Mouse (Mus musculus) hindbrain, postnatal 0 days (tissue): ENCODE data around the gene Flywch2. TPM values are rescaled to one million over a fixed set of nuclear protein-coding genes. Genes with fewer than 3 reads are reported as not detected.
A peak's percentile ranks its signal among the peaks of the same experiment; 100 is the strongest.

ENCODE experiments used
- ATAC-seq: fragments of 200-750 bp; cut with Nextera tagmentation; 2 replicates; pipeline ENCODE4 v1.8.0; 2017; ENCODE audit warnings: mild to moderate bottlenecking, moderate TSS enrichment, moderate library complexity
- DNase-seq: peaks from one replicate; pipeline ENCODE4 v3.0.0-alpha.2; 2015; ENCODE audit warnings: low spot score
- H3K27ac ChIP-seq: fragments of 300-500 bp; sonication (generic); 2 replicates; pipeline ENCODE4 v1.5.1; 2014; ENCODE audit warnings: mild to moderate bottlenecking
- H3K27me3 ChIP-seq: fragments of 300-500 bp; sonication (generic); 2 replicates; pipeline ENCODE4 v1.6.1; 2014; ENCODE audit warnings: low read length, mixed read lengths; ENCODE audit not compliant: insufficient read depth
- H3K36me3 ChIP-seq: fragments of 300-500 bp; sonication (generic); 2 replicates; pipeline ENCODE4 v1.6.1; 2014; ENCODE audit warnings: low read length, mixed read lengths; ENCODE audit not compliant: insufficient read depth
- H3K4me1 ChIP-seq: fragments of 300-500 bp; sonication (generic); 2 replicates; pipeline ENCODE4 v1.6.1; 2014; ENCODE audit warnings: antibody characterized with exemption, low read length, mixed read lengths; ENCODE audit not compliant: insufficient read depth
- H3K4me2 ChIP-seq: fragments of 300-500 bp; sonication (generic); 2 replicates; pipeline ENCODE4 v1.6.1; 2014; ENCODE audit warnings: low read depth, mild to moderate bottlenecking, low read length, moderate library complexity, mixed read lengths
- H3K4me3 ChIP-seq: fragments of 300-500 bp; sonication (generic); 2 replicates; pipeline ENCODE4 v1.5.1; 2014; ENCODE audit warnings: low read length
- H3K9ac ChIP-seq: fragments of 300-500 bp; sonication (generic); replicated peaks from 2 replicates; pipeline ENCODE4 v1.6.1; 2014; ENCODE audit warnings: mild to moderate bottlenecking, low read length, moderate library complexity, mixed read lengths
- H3K9me3 ChIP-seq: fragments of 300-500 bp; sonication (generic); 2 replicates; pipeline ENCODE4 v1.6.1; 2016; ENCODE audit warnings: low read length, mixed read lengths
- CTCF ChIP-seq: IDR thresholded peaks from 2 replicates; pipeline ENCODE4 v1.5.1; 2016; ENCODE audit warnings: antibody characterized with exemption, control low read depth, low read depth
- WGBS: fragments of 180-500 bp; shearing (Covaris S2); extraction: QIAGEN DNeasy Blood & Tissue Kit; methylation state at CpG from one replicate; pipeline ENCODE4 v1.1.7; 2014; 5-methylcytosine and 5-hydroxymethylcytosine counted together
- polyA plus RNA-seq: library from polyadenylated mRNA; unstranded; fragments of >200 nt; fragmentation: Nextera tagmentation; extraction: Ambion mirVana; gene quantifications from 2 replicates; pipeline ENCODE4 v1.2.1, GENCODE M21; 2015
- total RNA-seq: library from RNA; depleted of rRNA; stranded (reverse); fragments of >200 nt; gene quantifications from 2 replicates; pipeline ENCODE4 v1.2.3, GENCODE M21; 2014

The Flywch2 gene
- total and polyA plus RNA-seq, 2 experiments from 2014 or later: 83.8 to 123 TPM

DNA sequence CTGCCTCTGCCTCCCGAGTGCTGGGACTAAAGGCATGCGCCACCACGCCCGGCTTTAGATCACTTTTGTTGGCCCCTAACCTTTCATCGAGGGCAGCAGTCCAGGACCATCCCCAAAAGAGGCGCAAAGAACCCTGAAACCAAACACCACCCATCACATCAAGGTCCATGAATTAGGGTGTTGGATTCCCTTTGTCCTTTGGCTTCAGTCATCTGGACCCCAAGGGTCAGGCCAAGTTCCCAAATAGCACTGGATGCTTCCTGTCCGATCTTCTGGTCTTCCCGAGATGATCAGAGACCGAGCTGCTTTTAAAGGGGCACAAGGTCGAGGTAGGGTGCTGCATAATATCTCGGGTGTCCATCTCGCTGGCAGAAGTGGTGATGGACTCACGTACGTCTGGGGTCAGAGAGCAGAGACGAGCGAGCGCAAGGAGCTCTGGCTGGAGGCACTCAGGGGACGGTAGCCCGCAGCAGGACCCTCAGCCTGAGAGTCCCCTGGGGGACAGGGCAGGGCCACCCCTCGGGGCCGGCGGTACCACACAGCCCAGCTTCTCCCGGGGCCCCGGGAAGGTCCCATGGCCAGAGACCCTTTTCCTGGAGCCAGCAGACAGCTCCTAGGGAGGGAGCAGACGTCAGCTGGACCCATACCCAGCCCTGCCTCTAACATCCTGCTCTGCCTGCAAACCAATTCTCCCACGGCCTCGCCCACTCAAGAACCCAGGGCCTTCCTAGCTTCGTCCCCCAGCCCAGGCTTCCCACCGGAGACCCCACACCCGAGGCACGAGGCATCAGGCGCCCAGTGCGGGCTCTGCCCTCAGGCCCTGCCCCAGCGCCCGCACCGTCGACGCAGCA lies 44.3 kb downstream of the Flywch2 start:
- 0 out of 2 replicates have a peak overlapping the region, but pooled peaks have one; percentile 21 for H3K4me3 ChIP-seq

DNA sequence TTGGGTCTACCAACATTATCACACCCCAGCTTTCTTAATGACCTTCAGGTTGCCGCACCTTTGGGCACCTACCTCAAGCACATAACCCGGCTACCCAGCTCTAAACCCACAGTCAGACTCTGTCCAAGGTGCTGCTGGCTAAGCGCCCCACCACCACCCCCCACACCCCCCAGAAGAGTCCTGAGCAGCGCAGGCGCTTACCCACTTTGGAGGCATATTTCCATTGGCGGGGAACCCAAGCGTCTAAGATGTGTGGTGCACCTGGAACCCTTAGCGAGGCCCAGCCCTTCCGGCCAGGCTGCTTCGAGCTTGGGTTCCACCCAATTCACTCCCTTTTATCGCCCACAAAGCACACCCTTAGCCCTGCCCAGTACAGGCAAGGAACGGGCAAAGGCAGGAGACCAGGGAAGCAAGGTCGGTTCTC lies 45.3 kb downstream of the Flywch2 start, which contains the start of gene Paqr4:
TSS of gene Paqr4 (minus strand) at position 270 of the 424 bp plus-strand sequence.
- Histone ChIP-seq H3K9me3 (no peaks in the 10 kb centered on the region), H3K9ac (peak within 1 kb of the TSS; percentile 77), H3K4me1 (peaks cover 36% of the 10 kb centered on the region), H3K27ac (peak within 1 kb of the TSS; percentile 88), H3K27me3 (peaks cover 41% of the 10 kb centered on the region), H3K4me3 (peak within 1 kb of the TSS; percentile 82), H3K4me2 (peak within 1 kb of the TSS; percentile 74), H3K36me3 (peaks cover 13% of the 10 kb centered on the region; the same call in 1 of the 2 replicates)
- ATAC-seq (peak; percentile 21; the same call in 1 of the 2 replicates), DNase-seq (no peak)
- TF ChIP-seq CTCF: no peak
- 7% methylated on average over 13 of the region's 13 CpGs for WGBS

More for the DNA sequence above, 44.3 kb downstream of the Flywch2 start:
- 55% methylated on average over 38 of the region's 38 CpGs for WGBS
- 0 out of 2 replicates have a peak overlapping the region, but pooled peaks have one; percentile 36 for H3K4me2 ChIP-seq
- no peaks in the 10 kb centered on the region for H3K9me3 ChIP-seq
- H3K27ac ChIP-seq: no peak overlapping the region
- H3K27me3 ChIP-seq: peaks cover 48% of the 10 kb centered on the region
- TF ChIP-seq CTCF: no peak
- no peak for DNase-seq
- ATAC-seq: no peak
- H3K36me3 ChIP-seq: peaks cover 10% of the 10 kb centered on the region; the same call in 1 of the 2 replicates
- 0 out of 2 replicates have a peak overlapping the region, but pooled peaks have one; percentile 17 for H3K9ac ChIP-seq
- H3K4me1 ChIP-seq: peaks cover 40% of the 10 kb centered on the region

DNA sequence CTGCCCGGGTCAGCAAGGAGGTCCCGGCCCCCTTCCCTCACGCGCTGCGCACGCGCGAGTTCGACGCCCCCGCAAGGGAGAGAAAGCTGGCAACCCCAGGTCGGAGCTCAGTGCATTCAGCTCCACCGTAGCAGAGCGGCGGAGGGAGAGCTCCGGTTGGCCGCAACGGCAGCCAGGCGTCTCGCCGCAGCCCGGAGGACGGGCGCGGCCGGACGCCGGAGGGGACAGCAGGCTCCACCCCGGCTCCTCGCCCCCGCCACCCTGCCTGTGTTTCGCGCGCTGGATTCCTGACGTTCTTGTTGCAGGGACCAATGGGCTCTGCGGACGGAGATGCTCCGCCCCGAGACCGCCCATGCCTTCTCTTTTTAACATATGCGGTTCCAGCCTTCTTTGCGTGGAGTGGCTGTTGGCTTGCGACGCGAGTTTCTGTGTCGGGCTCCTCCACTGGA lies 45.7 kb downstream of the Flywch2 start:
- H3K9me3 ChIP-seq: no peaks in the 10 kb centered on the region
- DNase-seq (peak; percentile 94), ATAC-seq (peak; percentile 83)
- H3K4me1 ChIP-seq: peaks cover 34% of the 10 kb centered on the region
- peak overlapping the region; percentile 77 for H3K9ac ChIP-seq
- H3K36me3 ChIP-seq: peaks cover 17% of the 10 kb centered on the region; the same call in 1 of the 2 replicates
- no peak for TF ChIP-seq CTCF
- peaks cover 40% of the 10 kb centered on the region for H3K27me3 ChIP-seq
- under 1% methylated on average over 46 of the region's 46 CpGs for WGBS
- peak overlapping the region; percentile 88 for H3K27ac ChIP-seq
- H3K4me2 ChIP-seq: peak overlapping the region; percentile 74
- H3K4me3 ChIP-seq: peak overlapping the region; percentile 82

DNA sequence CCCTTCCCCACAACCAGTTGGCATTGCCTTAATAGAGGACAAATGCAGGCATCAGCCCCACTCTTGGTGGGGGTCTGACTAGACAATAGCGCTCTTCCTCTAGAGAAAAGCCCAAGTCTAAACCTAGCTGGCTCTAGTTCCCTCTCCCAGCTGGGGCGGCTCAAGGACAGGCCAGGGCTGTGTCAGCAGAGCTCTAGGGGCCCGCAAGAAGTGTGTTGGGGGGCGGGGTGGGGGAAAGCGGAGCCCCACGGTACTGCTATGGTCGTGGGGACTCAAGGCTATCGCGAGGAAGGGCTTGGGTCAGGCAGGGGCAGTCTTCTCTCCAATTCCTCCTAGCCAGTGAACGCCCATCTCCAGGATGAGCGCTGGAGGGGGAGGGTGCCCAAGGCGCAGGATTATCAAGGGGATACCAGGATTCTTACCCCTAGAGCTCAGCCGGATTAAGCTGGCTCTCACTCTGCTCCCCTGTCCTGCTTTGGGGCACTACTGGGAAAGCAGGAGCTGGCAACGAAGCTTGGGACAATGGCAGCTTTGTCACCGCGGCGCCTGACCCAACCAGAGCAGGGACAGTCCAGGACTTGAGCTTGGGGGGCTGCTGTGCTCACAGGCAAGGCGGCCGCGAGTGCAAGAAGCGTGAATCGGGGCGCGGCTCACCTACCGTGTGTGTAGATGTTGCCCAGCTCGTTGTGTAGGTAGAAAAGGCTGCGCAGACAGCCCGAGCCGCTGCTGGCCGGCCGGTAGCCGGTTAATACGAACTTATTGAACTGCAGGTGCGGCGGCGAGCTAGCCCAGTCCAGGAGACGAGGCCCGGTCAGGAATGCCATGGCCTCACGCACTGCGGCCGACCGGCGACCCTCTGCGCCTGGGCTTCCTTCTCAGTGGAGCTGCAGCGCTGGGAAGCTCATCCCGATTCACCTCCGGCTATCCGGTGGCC lies 46.4 kb downstream of the Flywch2 start:
- H3K9ac ChIP-seq: peak overlapping the region; percentile 77
- peak overlapping the region; percentile 88 for H3K27ac ChIP-seq
- TF ChIP-seq CTCF: no peak
- peak; percentile 68 for ATAC-seq
- H3K27me3 ChIP-seq: peaks cover 33% of the 10 kb centered on the region
- peak overlapping the region; percentile 82 for H3K4me3 ChIP-seq
- H3K36me3 ChIP-seq: peaks cover 20% of the 10 kb centered on the region; the same call in 1 of the 2 replicates
- peak; percentile 73 for DNase-seq
- no peaks in the 10 kb centered on the region for H3K9me3 ChIP-seq
- peak overlapping the region; percentile 74 for H3K4me2 ChIP-seq
- 1% methylated on average over 48 of the region's 48 CpGs for WGBS
- peaks cover 27% of the 10 kb centered on the region for H3K4me1 ChIP-seq

DNA sequence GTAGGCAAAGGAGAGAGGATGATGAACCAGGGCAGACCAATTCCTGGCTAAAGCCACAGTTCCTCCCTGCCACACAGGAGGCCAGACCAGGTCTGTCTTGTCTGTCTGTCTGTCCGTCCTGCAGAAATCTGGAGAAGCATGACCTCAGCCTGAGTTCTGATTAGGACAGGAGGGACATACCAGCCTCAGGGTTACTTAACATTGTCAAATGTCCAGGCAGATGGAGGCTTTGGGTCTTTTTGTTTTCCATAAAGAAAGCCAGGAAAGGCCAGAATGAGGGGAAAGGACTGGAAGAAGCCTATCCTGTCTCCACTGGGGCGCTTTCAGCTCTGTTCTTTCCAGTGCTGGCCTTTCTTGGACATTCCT lies 47.1 kb downstream of the Flywch2 start:
- peak overlapping the region; percentile 74 for H3K4me2 ChIP-seq
- H3K27ac ChIP-seq: peak overlapping the region; percentile 88
- TF ChIP-seq CTCF: no peak
- H3K9me3 ChIP-seq: no peaks in the 10 kb centered on the region
- ATAC-seq (no peak), DNase-seq (no peak)
- H3K27me3 ChIP-seq: peaks cover 28% of the 10 kb centered on the region
- H3K9ac ChIP-seq: peak overlapping the region; percentile 77
- 21% methylated on average over 2 of the region's 2 CpGs for WGBS
- H3K4me1 ChIP-seq: peaks cover 27% of the 10 kb centered on the region
- H3K36me3 ChIP-seq: peaks cover 20% of the 10 kb centered on the region; the same call in 1 of the 2 replicates
- peak overlapping the region; percentile 82 for H3K4me3 ChIP-seq
